Mouse (Mus musculus) urinary bladder, adult 18-20 months (tissue): ENCODE measurements around the gene Ifitm7.
"Not testable (repeated sequence)": the region's sequence is repeated elsewhere in the genome, so short reads cannot be mapped to it uniquely, and the experiment has no call there.

Source experiments
- DNase-seq, 2 experiments: peaks; one replicate each; pipeline ENCODE4 v3.0.0; 2022; ENCODE audit warnings: low spot score in 2 of 2, mixed read lengths in 2 of 2

Gene Ifitm7

DNA sequence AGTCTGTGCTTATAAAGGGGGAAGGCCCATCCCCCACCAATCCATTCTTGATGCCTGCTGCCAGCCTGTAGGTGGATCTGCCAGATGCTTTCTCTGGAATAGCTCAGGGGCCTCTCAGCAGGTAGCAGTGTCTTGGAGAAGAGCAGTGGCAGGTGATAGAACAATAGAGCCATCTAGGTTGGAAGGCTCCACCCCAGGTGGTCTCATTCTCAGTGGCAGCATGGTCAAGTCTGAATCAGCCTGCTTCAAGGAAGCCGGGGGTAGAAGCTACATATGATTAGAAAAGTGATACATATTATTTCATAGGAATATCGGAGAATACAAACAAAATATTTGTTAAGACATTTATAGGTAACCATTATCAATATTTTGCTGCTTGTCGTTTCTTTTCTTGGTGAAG lies 5.0 kb downstream of the Ifitm7 start:
- not testable (repeated sequence) for DNase-seq

DNA sequence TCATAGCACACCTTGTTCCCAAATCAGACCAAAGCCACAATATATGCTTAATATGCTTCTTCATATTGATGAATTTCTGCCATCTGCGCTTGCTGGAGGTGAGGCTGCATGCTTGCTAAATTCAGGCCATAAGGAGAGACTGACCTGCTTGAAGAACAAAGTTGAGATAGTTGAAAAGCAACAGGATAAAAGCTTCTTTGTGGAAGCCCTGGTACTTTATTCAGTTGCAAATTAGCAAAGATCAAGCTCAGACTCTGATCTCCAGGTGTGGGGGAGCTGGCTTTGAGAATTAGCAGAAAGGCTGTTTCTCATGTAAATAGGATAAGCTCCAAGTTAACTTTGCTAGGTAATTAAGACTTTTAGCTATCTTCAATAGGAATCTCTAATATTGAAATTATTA lies 9.7 kb downstream of the Ifitm7 start:
- DNase-seq = not testable (repeated sequence)

DNA sequence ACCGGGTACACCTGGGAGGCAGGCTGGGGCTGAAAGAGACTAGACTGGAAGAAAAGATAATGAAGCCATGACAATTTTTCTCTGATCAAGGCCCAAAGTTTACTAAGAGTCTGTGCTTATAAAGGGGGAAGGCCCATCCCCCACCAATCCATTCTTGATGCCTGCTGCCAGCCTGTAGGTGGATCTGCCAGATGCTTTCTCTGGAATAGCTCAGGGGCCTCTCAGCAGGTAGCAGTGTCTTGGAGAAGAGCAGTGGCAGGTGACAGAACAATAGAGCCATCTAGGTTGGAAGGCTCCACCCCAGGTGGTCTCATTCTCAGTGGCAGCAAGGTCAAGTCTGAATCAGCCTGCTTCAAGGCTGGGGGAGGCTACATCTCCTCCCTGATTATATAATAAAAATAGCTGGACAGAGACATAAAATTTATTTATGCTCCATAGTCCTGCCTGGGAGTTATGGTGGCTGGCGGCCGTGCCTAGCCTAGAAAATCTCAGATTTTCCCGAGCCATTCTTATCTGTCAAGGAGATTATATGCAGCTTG lies 10.3 kb downstream of the Ifitm7 start:
- not testable (repeated sequence) for DNase-seq

DNA sequence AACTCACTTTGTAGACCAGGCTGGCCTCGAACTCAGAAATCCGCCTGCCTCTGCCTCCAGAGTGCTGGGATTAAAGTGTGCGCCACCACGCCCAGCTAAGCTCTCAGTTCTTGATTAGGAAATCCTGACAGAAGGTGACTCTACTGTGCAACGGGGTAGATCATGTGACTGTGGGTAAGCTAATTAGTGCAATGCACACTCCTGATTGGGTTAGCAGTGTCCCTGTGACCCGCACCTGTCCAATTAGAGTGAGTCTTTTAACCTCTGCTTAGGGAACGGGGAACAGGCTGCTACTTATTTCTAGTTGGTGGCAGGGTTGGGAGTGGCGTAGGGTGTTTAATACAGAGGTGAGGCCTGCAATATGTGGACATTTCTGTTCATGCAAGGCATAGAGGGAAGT lies 14.6 kb downstream of the Ifitm7 start:
- DNase-seq = no peak

DNA sequence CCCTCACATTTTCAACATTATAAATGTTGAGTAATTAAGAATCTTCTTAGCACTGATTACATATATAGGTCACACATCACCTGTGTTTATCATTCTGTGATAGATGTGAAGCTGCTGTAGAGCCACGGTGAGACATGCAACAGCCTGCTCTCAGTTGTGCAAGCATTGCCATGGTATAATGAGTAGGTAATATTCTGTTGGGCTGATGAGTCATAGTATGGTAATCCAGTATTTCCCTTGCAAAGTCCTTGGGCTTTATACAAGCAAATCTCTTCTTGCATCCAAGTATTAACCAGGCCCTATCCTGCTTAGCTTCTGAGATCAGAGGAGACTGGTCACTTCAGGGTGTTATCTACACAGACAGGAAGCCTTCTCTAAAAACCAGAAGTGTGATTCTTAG lies 17.6 kb downstream of the Ifitm7 start:
- no peak for DNase-seq

DNA sequence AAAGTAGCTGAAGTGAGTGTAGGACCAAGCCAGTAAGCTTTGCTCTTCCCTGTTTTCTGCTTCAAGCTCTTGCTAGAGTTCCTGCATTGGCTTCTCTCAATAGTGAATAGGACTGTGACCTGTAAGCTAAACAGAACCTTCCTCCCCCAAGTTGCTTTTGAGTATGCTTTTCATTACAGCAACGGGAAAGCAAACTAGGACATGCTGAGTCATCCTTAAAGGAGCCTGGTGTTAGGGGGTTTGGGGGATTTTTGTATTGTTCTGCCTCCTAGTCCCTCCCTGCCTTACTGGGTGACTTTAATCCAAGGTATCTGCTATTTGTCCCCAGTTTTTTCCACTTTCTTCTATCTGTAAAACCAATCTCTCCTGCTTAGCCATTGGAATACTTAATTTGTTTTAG lies 24.6 kb downstream of the Ifitm7 start:
- no peak for DNase-seq

DNA sequence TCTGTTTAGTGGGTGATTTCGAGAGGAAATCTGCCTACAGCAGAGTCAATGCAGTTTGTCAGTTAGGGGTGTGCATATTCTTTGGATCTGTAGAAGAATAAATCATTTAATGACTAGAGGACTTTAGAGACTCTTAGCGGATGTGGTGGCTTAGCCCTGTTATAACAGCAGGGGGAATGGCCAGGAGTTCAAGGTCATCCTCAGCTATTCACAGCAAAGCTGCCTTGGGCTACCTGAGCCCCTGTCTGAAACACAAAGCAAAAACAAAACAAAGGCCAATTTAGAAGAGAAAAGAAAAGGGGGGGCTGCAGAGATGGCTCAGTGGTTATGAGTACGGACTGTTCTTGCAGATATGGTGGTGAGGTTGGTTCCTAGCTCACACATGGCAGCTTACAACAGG lies 35.4 kb downstream of the Ifitm7 start:
- no peak for DNase-seq

DNA sequence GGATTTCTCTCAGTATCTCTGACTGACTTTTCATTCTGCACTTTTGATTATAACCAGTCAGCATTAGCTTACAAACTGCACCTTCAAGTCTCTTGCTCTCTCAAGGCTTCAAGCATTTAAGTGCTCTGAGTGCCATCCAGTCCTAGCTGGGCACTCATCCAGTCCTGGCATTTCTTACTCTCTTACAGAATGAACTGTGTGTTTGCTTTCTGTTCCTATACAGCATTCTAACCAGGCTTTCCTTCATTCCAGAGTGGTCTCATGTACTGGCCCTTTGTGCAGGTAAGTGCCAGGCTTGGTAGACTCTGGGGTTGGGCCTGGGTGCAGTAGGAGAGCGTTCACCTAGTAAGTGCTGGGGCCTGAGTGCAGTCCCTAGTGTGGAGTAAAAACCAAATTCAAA lies 40.4 kb downstream of the Ifitm7 start:
- DNase-seq = no peak

DNA sequence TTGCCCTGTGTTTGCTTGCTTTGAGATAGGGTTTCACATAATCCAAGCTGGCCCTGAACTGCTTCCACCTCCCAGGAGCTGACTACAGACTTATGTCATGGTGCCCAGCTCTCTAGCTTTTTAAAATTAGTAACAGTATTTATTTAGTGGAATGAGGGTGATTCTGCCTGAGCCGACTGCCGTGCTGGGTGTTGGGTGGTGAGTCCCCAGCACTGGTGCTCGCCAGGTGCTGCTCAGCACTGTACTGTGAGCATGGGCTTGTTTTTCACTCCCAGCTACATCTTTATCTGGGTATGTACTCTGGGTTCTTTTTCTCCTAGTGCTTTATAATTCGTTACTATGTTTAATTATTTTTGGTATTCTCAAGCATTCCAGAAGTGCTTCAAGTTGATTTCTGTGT lies 41.5 kb downstream of the Ifitm7 start:
- DNase-seq = no peak

DNA sequence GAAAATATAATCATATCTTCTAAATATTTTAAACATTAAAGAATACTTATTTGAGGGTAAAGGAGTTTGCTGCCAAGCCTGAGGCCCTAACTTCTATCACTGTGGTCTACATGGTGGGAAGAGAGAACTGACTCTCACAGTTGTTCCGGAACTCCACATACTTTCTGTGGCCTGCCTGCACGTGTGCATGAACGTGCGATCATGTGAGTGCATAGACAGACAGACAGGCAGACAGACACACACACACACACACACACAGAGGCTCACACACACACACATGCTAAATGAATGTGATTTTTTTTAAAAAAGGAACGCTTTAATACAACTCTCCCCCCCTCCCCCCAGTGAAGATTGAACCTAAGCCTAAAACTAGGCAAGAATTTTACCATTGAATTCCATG lies 41.9 kb downstream of the Ifitm7 start:
- no peak for DNase-seq

DNA sequence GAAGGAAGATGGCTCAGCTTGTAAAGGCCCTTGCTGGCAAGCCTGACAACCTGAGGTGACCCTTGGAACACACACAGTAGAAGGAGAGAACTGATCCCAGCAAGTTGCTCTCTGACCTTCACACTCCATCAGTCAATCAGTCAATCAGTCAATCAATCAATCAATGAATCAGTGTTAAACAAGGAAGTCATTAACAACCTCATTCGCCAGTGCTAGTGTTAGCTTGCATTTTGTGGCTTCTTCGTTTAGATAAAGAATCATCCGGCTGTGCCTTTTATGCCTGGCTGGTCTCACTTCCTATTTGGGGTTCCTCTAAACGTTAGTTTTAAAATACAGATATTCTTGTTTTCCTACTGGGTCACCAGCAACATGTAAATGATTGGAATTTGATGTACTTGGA lies 42.5 kb downstream of the Ifitm7 start:
- DNase-seq = no peak

DNA sequence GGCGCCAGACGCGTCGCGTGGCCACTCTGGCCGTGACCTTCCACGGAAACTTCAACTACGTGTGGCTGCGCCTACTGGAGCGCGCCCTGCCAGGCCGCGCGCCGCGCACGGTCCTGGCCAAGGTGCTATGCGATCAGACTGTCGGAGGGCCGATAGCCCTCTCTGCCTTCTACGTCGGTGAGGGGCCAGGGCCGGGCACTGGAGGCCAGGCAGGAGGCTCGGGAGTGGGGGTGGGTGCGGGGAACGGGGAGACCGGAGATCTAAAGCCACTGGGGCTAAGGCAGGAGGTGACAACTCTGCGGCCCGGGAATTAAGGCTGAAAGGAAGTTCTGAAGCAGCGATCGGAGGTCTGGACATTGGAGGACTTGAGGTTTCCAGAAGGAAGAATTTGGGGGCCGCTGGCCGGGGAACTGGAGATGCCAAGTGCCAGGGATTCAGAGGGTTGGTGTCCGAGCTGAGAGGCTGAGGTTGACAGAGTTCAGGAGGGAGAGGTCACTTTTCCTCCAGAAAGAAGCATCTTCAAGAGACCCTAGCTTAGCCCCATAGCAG lies 45.8 kb downstream of the Ifitm7 start:
- peak in 1 of 2 experiments; percentile 27 for DNase-seq

DNA sequence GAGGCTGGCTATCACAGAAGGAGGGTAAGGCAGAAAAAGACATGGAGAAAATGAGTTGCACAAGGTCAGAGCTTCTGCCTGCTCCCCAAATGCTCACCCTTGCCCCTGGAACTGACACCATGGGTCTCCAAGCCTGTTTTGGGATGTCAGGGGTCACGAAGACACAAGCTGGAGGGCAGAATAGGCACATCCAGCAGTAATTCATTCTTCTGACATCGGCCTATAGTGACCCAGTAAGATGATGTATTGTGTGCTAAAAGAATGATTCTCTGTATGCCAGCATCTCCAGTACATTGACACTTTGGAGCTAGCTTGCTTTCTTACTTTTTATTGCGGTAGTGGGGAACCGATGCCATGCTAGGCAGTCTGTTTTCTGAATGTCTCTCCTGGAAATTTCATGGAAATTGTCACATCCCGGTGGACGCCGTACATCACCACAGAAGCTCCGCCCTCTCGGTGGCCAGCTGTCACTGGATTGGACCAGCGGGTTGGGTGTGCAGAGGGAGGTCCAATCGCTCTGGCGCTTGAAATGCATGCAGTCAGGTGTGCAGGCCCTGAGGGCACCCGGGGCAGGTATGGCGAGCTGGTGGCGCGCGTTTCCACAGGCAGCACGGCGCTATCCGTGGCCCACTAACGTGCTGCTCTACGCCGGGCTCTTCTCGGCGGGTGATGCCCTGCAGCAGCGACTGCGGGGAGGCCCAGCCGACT lies 46.4 kb downstream of the Ifitm7 start:
- peak in 1 of 2 experiments; percentile 11 for DNase-seq
